Mouse (Mus musculus) thymus, adult 2 months (tissue): ENCODE data around the gene Pak3. TPM values are rescaled to one million over a fixed set of nuclear protein-coding genes. Genes with fewer than 3 reads are reported as not detected.

ENCODE experiments used
- DNase-seq: peaks from one replicate; pipeline ENCODE4 v3.0.0; 2021
- H3K27ac ChIP-seq: fragments of 200-500 bp; 2 replicates; pipeline ENCODE4 v1.5.1; 2012; ENCODE audit warnings: low read length, control low read depth; ENCODE audit not compliant: control insufficient read depth, insufficient read depth
- H3K27me3 ChIP-seq: fragments of 200-500 bp; 2 replicates; pipeline ENCODE4 v1.6.1; 2012; ENCODE audit warnings: mild to moderate bottlenecking, low read length, moderate library complexity, mixed read lengths; ENCODE audit not compliant: control insufficient read depth, insufficient read depth
- H3K36me3 ChIP-seq: fragments of 200-500 bp; 2 replicates; pipeline ENCODE4 v1.6.1; 2012; ENCODE audit warnings: mild to moderate bottlenecking, low read length, moderate library complexity; ENCODE audit not compliant: control insufficient read depth, insufficient read depth
- H3K4me1 ChIP-seq: fragments of 200-500 bp; replicated peaks from 2 replicates; pipeline ENCODE4 v1.6.1; 2012; ENCODE audit warnings: low read length; ENCODE audit not compliant: control insufficient read depth, insufficient read depth
- H3K4me3 ChIP-seq: fragments of 200-500 bp; 2 replicates; pipeline ENCODE4 v1.5.1; 2012; ENCODE audit warnings: mild to moderate bottlenecking, low read length, control low read depth, moderate library complexity; ENCODE audit not compliant: control insufficient read depth, insufficient read depth
- CTCF ChIP-seq: fragments of 200-500 bp; IDR thresholded peaks from 2 replicates; pipeline ENCODE4 v1.5.1; 2012; ENCODE audit warnings: mild to moderate bottlenecking, control low read depth, low read length, moderate library complexity, borderline replicate concordance; ENCODE audit not compliant: control insufficient read depth, poor library complexity, insufficient read depth; ENCODE audit errors: extremely low read depth
- POLR2A ChIP-seq: fragments of 200-500 bp; IDR thresholded peaks from 2 replicates; pipeline ENCODE4 v1.6.1; 2012; ENCODE audit warnings: mild to moderate bottlenecking, low read length, control low read depth, moderate library complexity; ENCODE audit not compliant: control insufficient read depth, poor library complexity, insufficient read depth; ENCODE audit errors: extremely low read depth
- WGBS: fragments of 180-500 bp; shearing (Covaris S2); methylation state at CpG from one replicate; pipeline ENCODE4 v1.1.7; 2018; 5-methylcytosine and 5-hydroxymethylcytosine counted together
- polyA plus RNA-seq: library from polyadenylated mRNA; depleted of rRNA; stranded (reverse); fragments of >200 nt; gene quantifications from 2 replicates; pipeline ENCODE4 v1.2.3, GENCODE M21; 2012

Pak3 gene
- polyA plus RNA-seq, 1 experiment = 1.1 TPM

DNA sequence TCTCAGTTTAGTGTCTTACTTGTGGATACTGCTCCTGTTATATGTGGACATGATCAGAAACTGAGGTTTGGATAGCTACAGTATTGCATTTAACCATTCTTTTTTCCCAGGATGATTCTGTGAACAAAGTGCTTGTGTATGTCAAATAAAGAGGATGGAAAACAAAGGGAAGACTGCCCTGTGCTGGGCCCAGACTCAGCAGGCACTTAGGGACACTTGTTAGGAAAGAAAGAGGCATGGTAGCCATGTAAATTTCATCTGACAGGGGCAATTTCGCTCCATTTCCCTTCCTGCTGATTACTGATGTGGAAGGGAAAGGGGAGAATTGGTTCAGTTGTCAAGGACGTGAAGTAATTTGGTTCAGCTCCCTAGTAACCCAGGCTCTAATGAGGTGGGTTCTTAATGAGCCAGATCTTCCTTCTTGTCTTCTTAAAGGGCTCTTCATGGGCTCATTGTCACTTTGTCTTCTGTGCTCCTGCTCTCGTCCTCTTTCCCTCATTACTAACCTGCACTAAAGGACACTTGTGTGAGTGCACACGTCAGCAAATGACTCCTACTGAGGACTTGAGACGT is 88.6 kb downstream of the Pak3 start:
- 83% methylated on average over 5 of the region's 5 CpGs for WGBS
- Histone ChIP-seq H3K27ac (no peak overlapping the region), H3K4me3 (no peak overlapping the region), H3K4me1 (no peaks in the 10 kb centered on the region), H3K27me3 (no peaks in the 10 kb centered on the region), H3K36me3 (no peaks in the 10 kb centered on the region)
- no peak for TF ChIP-seq POLR2A
- TF ChIP-seq CTCF = no peak
- DNase-seq = no peak

DNA sequence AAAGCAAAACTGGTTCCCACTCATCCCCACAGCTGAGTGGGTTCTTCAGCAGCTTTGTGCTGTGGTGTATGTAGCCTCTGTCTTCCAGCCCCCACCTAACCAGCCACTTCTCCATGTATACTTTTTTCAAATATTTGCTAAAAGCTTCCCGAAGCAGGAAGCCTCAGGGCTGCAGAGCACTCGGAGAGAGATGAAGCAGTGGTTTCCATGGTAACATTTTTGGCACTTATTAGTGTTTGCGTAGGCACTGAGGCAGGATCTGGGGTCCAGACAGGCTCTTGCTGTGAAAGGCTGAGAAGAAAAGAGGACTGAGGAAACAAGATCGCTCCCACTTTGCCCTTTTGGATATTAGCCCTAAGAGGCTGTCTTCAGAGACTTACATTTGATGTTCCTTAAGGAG is 100.3 kb downstream of the Pak3 start:
- 78% methylated on average over 4 of the region's 4 CpGs for WGBS
- Histone ChIP-seq H3K4me3 (no peak overlapping the region), H3K4me1 (no peaks in the 10 kb centered on the region), H3K36me3 (no peaks in the 10 kb centered on the region), H3K27ac (no peak overlapping the region), H3K27me3 (no peaks in the 10 kb centered on the region)
- TF ChIP-seq POLR2A (no peak), CTCF (no peak)
- no peak for DNase-seq

DNA sequence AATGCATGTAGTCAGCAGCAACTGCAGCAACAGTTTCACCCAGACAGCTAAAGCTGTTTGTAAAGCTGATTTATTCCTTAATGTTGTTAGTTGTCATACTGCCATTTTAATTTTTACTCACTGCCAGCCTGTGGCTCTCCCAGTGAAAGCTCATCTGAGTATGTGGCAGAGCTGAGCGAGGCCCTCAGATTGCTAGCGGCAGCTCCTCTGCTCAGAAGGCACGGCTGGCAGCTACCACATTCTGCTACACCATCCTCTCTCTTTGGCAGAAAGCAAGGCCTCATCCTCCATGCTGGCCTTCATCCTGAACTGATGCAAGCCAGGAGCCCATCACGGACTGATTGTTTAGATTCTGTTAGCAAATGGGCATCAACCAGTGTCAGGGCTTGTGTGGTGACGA is 109.4 kb downstream of the Pak3 start:
- Histone ChIP-seq H3K27me3 (no peaks in the 10 kb centered on the region), H3K4me1 (no peaks in the 10 kb centered on the region), H3K27ac (no peak overlapping the region), H3K36me3 (no peaks in the 10 kb centered on the region), H3K4me3 (no peak overlapping the region)
- WGBS = 92% methylated on average over 5 of the region's 5 CpGs
- no peak for TF ChIP-seq POLR2A
- TF ChIP-seq CTCF = no peak
- DNase-seq = no peak

DNA sequence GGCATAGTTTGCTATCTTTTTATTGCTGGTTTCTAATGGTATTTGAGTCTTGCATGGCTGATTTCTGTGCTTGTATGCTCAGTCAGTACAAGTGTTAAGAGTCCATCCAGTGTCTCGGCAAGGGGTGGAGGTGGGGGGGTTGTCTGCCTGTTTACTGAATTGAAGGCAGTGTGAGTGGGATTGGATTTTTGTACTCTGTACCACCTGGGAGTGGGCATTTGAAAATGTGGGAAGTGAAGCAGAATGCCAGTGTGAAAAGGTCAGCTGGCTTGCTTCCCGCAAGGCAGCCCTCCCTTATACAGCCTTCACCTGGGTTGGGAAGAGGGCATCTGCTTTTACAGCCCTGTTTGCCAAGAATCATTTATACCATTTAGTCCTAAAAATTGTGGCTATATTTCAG is 125.5 kb downstream of the Pak3 start:
- H3K27ac ChIP-seq = no peak overlapping the region
- 100% methylated on average over 2 of the region's 2 CpGs for WGBS
- H3K36me3 ChIP-seq = no peaks in the 10 kb centered on the region
- no peak for TF ChIP-seq CTCF
- TF ChIP-seq POLR2A = no peak
- no peaks in the 10 kb centered on the region for H3K27me3 ChIP-seq
- no peak for DNase-seq
- no peaks in the 10 kb centered on the region for H3K4me1 ChIP-seq
- no peak overlapping the region for H3K4me3 ChIP-seq

DNA sequence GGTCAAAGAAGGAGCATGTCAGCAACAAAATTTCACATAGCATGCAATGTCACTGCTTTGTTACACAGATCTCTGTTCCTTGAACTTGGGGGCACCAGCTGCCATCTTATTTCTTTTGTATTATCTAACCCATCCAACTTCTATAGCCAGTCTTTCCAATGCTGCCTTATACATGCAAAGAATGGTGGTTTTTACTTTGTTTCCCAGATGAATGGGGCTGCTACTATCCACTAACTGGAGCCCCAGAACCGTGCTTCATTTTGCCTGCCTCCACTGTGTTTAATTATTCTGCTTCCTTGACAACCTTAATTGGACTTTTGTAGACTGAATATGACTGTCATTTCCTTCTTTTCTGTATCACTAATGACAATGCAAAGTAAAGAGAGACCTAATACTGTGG is 126.4 kb downstream of the Pak3 start:
- 69% methylated on average over 1 of the region's 1 CpGs for WGBS
- H3K27me3 ChIP-seq = no peaks in the 10 kb centered on the region
- no peak for DNase-seq
- no peaks in the 10 kb centered on the region for H3K36me3 ChIP-seq
- H3K4me1 ChIP-seq = no peaks in the 10 kb centered on the region
- H3K4me3 ChIP-seq = no peak overlapping the region
- no peak for TF ChIP-seq CTCF
- no peak for TF ChIP-seq POLR2A
- no peak overlapping the region for H3K27ac ChIP-seq

DNA sequence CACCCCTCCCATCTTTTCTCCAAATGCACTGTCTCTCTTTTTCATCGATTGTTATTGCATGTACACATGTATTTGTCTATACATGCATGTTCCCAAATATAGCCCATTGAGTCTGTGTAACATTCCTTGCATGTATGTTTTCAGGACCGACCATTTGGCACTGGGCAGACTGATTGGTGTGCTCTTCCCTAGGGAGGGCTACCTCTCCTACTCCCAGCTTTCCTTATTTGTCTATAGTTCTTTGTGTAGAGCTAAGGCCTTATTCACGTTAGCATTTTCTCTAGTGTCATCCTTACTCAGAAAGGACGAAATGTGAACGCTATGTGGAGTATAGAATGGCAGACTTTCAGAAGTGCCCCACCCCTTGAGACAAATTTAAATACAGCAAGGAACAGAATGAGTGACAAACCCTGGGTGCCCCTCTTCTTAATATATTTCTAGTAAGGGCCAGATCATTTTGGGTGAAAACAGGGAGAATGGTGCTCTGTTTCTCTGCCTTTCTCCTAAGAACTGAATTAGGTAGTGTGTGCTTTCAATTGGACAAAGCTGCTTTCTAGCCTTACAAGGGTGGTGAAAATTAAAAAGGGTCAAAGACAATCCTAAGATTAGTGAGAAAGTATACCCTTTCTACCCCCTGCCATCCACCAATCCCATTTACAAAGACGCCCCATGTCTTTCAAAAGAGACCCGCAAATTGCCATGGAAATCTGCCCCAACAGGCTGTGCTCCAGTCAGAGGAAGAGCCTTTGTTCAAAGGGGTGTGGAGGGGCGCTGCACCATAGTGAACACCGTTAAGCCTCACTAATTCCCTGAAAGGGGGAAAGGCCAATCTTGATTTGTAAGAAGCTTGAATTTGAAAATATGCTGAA is 136.2 kb downstream of the Pak3 start:
- H3K36me3 ChIP-seq = no peaks in the 10 kb centered on the region
- H3K4me3 ChIP-seq = no peak overlapping the region
- 64% methylated on average over 9 of the region's 9 CpGs for WGBS
- H3K4me1 ChIP-seq = no peaks in the 10 kb centered on the region
- H3K27ac ChIP-seq = no peak overlapping the region
- no peak for TF ChIP-seq CTCF
- TF ChIP-seq POLR2A = no peak
- DNase-seq = no peak
- no peaks in the 10 kb centered on the region for H3K27me3 ChIP-seq

DNA sequence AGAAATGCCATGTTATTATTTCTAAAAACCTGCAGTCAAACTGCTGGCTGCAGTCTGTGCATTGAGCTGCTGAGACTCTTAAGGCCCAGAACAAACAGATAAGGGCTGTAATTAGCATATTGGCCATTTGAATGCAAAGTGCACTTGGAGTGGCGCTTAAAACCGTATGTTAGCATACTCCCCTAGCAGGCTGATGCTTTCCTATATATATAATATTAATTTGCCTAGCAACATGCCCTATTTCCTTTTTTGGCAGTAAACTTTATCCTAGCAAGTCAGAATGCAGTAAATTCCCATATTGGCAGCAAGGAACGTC is 136.7 kb downstream of the Pak3 start:
- no peaks in the 10 kb centered on the region for H3K27me3 ChIP-seq
- H3K36me3 ChIP-seq = no peaks in the 10 kb centered on the region
- H3K27ac ChIP-seq = no peak overlapping the region
- DNase-seq = no peak
- H3K4me1 ChIP-seq = no peaks in the 10 kb centered on the region
- TF ChIP-seq CTCF (no peak), POLR2A (no peak)
- H3K4me3 ChIP-seq = no peak overlapping the region
- 58% methylated on average over 3 of the region's 3 CpGs for WGBS
